Mouse (Mus musculus) bone marrow macrophage, adult 2 months (primary cell): ENCODE measurements at regions not wholly inside any gene's neighbourhood (a gene's known extent, or its start where the extent isn't known, plus 50 kb on each side); places are given as distances from the start of the nearest gene placed in this dataset.

Source experiments
- CTCF ChIP-seq: IDR thresholded peaks from 2 replicates; pipeline ENCODE4 v1.5.1; 2012; ENCODE audit warnings: low read depth, mild to moderate bottlenecking, low read length, moderate library complexity
- POLR2A ChIP-seq: IDR thresholded peaks from 2 replicates; pipeline ENCODE4 v1.6.1; 2012; ENCODE audit warnings: mild to moderate bottlenecking, low read depth, low read length, borderline replicate concordance

DNA sequence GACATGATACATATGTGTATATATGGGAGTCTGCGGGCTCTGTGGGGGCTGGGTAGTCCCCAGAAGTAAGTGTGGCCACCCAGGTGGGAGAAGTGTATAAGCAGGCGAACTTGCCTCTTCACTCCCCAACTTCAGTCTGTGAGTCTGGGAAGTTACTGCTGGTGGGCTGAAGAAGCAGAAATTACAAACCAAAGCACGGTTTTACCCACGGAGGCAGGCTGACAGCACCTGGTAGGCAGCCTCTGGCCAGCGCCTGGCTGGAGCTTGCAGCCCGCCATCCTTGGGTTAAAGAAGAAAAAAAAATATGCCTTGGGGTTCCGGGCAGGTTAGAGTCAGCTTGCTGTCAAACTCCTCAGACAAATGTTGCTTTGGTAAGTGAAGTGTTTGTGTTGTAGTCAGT, 131.9 kb upstream of the Ubr2 start:
- TF ChIP-seq CTCF (no peak), POLR2A (no peak)
